Mouse (Mus musculus) stomach, postnatal 0 days (tissue): ENCODE data around the gene Rell1. TPM values are rescaled to one million over a fixed set of nuclear protein-coding genes. Genes with fewer than 3 reads are reported as not detected.

Experiments used
- ATAC-seq: fragments of 200-750 bp; cut with Nextera tagmentation; 2 replicates; pipeline ENCODE4 v1.8.0; 2017; ENCODE audit not compliant: low FRiP score, low TSS enrichment
- DNase-seq: peaks from one replicate; pipeline ENCODE4 v3.0.0-alpha.2; 2016; ENCODE audit warnings: low spot score
- H3K27ac ChIP-seq: fragments of 300-500 bp; sonication (generic); replicated peaks from 2 replicates; pipeline ENCODE4 v1.5.1; 2014; ENCODE audit warnings: mild to moderate bottlenecking, control low read depth
- H3K27me3 ChIP-seq: fragments of 300-500 bp; sonication (generic); 2 replicates; pipeline ENCODE4 v1.6.1; 2014; ENCODE audit warnings: low read length; ENCODE audit not compliant: control insufficient read depth, insufficient read depth
- H3K36me3 ChIP-seq: fragments of 300-500 bp; sonication (generic); 2 replicates; pipeline ENCODE4 v1.6.1; 2014; ENCODE audit warnings: low read length, mixed read lengths; ENCODE audit not compliant: control insufficient read depth, insufficient read depth
- H3K4me1 ChIP-seq: fragments of 300-500 bp; sonication (generic); replicated peaks from 2 replicates; pipeline ENCODE4 v1.6.1; 2014; ENCODE audit warnings: antibody characterized with exemption; ENCODE audit not compliant: control insufficient read depth, insufficient read depth
- H3K4me2 ChIP-seq: fragments of 300-500 bp; sonication (generic); replicated peaks from 2 replicates; pipeline ENCODE4 v1.6.1; 2014; ENCODE audit warnings: low read depth, mild to moderate bottlenecking, control low read depth, moderate library complexity
- H3K4me3 ChIP-seq: fragments of 300-500 bp; sonication (generic); 2 replicates; pipeline ENCODE4 v1.5.1; 2014; ENCODE audit warnings: low read depth, low read length, control low read depth
- H3K9ac ChIP-seq: fragments of 300-500 bp; sonication (generic); 2 replicates; pipeline ENCODE4 v1.6.1; 2014; ENCODE audit warnings: mild to moderate bottlenecking, low read length, control low read depth, mixed read lengths
- H3K9me3 ChIP-seq: fragments of 300-500 bp; sonication (generic); 2 replicates; pipeline ENCODE4 v1.6.1; 2016; ENCODE audit warnings: low read length; ENCODE audit not compliant: control insufficient read depth
- CTCF ChIP-seq: IDR thresholded peaks from 2 replicates; pipeline ENCODE4 v1.5.1; 2016; ENCODE audit warnings: antibody characterized with exemption, low read depth, mild to moderate bottlenecking, moderate library complexity
- EP300 ChIP-seq: optimal IDR thresholded peaks from 2 replicates; pipeline ENCODE3; 2016; ENCODE audit warnings: antibody characterized with exemption
- WGBS: fragments of 180-500 bp; shearing (Covaris S2); extraction: QIAGEN DNeasy Blood & Tissue Kit; methylation state at CpG from one replicate; pipeline ENCODE4 v1.1.7; 2014; 5-methylcytosine and 5-hydroxymethylcytosine counted together
- polyA plus RNA-seq: library from polyadenylated mRNA; unstranded; fragments of >200 nt; fragmentation: Nextera tagmentation; extraction: Ambion mirVana; gene quantifications from 2 replicates; pipeline ENCODE4 v1.2.1, GENCODE M21; 2015

Gene Rell1
- polyA plus RNA-seq, 1 experiment from 2014 or later, result 17.4 TPM

GRCm38 (mm10) chr5:63949195-63949594, 19.5 kb downstream of the Rell1 start:
- TF ChIP-seq CTCF (no peak), EP300 (no peak)
- H3K27ac ChIP-seq, result peak overlapping the region; percentile 35; the same call in 1 of the 2 replicates
- 22% methylated on average over 3 of the region's 3 CpGs for WGBS

GRCm38 (mm10) chr5:63947526-63947925, 21.2 kb downstream of the Rell1 start:
- no peaks in the 10 kb centered on the region for H3K27me3 ChIP-seq
- 86% methylated on average over 8 of the region's 8 CpGs for WGBS

More at GRCm38 (mm10) chr5:63949195-63949594, 19.5 kb downstream of the Rell1 start:
- Histone ChIP-seq H3K4me1 (0 out of 2 replicates have a peak, but pooled peaks cover 6% of the 10 kb centered on the region), H3K4me3 (no peak overlapping the region), H3K4me2 (no peak overlapping the region), H3K9me3 (no peaks in the 10 kb centered on the region), H3K27me3 (no peaks in the 10 kb centered on the region), H3K36me3 (no peaks in the 10 kb centered on the region), H3K9ac (no peak overlapping the region)
- ATAC-seq, result peak; percentile 19; the same call in 1 of the 2 replicates
- DNase-seq, result peak; percentile 58

GRCm38 (mm10) chr5:63943291-63943690, 25.4 kb downstream of the Rell1 start:
- Histone ChIP-seq H3K27ac (no peak overlapping the region), H3K9me3 (no peaks in the 10 kb centered on the region), H3K4me1 (no peaks in the 10 kb centered on the region), H3K4me3 (no peak overlapping the region), H3K9ac (no peak overlapping the region), H3K4me2 (no peak overlapping the region), H3K36me3 (no peaks in the 10 kb centered on the region), H3K27me3 (no peaks in the 10 kb centered on the region)
- DNase-seq, result no peak
- 81% methylated on average over 9 of the region's 9 CpGs for WGBS
- no peak for ATAC-seq
- TF ChIP-seq EP300 (no peak), CTCF (no peak)

More at GRCm38 (mm10) chr5:63947526-63947925, 21.2 kb downstream of the Rell1 start:
- DNase-seq, result no peak
- no peak overlapping the region for H3K9ac ChIP-seq
- no peak overlapping the region for H3K27ac ChIP-seq
- no peak for ATAC-seq
- H3K9me3 ChIP-seq, result no peaks in the 10 kb centered on the region
- 0 out of 2 replicates have a peak, but pooled peaks cover 6% of the 10 kb centered on the region for H3K4me1 ChIP-seq
- no peaks in the 10 kb centered on the region for H3K36me3 ChIP-seq
- no peak overlapping the region for H3K4me2 ChIP-seq
- no peak for TF ChIP-seq EP300
- no peak overlapping the region for H3K4me3 ChIP-seq

GRCm38 (mm10) chr5:63941891-63942290, 26.8 kb downstream of the Rell1 start:
- Histone ChIP-seq H3K9me3 (no peaks in the 10 kb centered on the region), H3K27ac (no peak overlapping the region), H3K36me3 (no peaks in the 10 kb centered on the region), H3K4me1 (no peaks in the 10 kb centered on the region), H3K4me3 (no peak overlapping the region), H3K9ac (no peak overlapping the region), H3K4me2 (no peak overlapping the region), H3K27me3 (no peaks in the 10 kb centered on the region)
- DNase-seq (no peak), ATAC-seq (no peak)
- TF ChIP-seq CTCF (no peak), EP300 (no peak)
- 60% methylated on average over 5 of the region's 5 CpGs for WGBS

- no peak for ATAC-seq
Measured at GRCm38 (mm10) chr5:63938575-63938974, 30.1 kb downstream of the Rell1 start.

GRCm38 (mm10) chr5:63936740-63937139, 32.0 kb downstream of the Rell1 start:
- Histone ChIP-seq H3K4me3 (no peak overlapping the region), H3K27ac (no peak overlapping the region), H3K27me3 (no peaks in the 10 kb centered on the region), H3K9ac (0 out of 2 replicates have a peak overlapping the region, but pooled peaks have one; percentile 5), H3K4me1 (no peaks in the 10 kb centered on the region), H3K36me3 (peaks cover 2% of the 10 kb centered on the region; the same call in 1 of the 2 replicates), H3K9me3 (no peaks in the 10 kb centered on the region), H3K4me2 (no peak overlapping the region)
- TF ChIP-seq CTCF, result no peak
- no peak for TF ChIP-seq EP300
- ATAC-seq (peak; percentile 89), DNase-seq (peak; percentile 73)
- 39% methylated on average over 6 of the region's 6 CpGs for WGBS

More at GRCm38 (mm10) chr5:63938575-63938974, 30.1 kb downstream of the Rell1 start:
- Histone ChIP-seq H3K9me3 (no peaks in the 10 kb centered on the region), H3K36me3 (peaks cover 2% of the 10 kb centered on the region; the same call in 1 of the 2 replicates), H3K4me1 (no peaks in the 10 kb centered on the region), H3K27ac (no peak overlapping the region), H3K27me3 (no peaks in the 10 kb centered on the region), H3K9ac (no peak overlapping the region), H3K4me2 (no peak overlapping the region), H3K4me3 (no peak overlapping the region)
- 47% methylated on average over 4 of the region's 4 CpGs for WGBS
- no peak for DNase-seq
- TF ChIP-seq EP300 (no peak), CTCF (no peak)
